Mouse (Mus musculus): ENCODE data around the gene A630095N17Rik. TPM values are rescaled to one million over a fixed set of nuclear protein-coding genes. Genes with fewer than 3 reads are reported as not detected.
A peak's percentile ranks its signal among the peaks of the same experiment; 100 is the strongest.

A630095N17Rik gene
- polyA plus RNA-seq, 1 experiment from 2014 or later = not detected

- 70% methylated on average over 4 of the region's 4 CpGs for WGBS
- no peak for DNase-seq (ENCODE audit: low spot score)
- peaks cover 11% of the 10 kb centered on the region for H3K4me1 ChIP-seq
- H3K9me3 ChIP-seq (replicated peaks) = no peaks in the 10 kb centered on the region
- no peak overlapping the region for H3K27ac ChIP-seq (replicated peaks)
- peaks cover 22% of the 10 kb centered on the region; the same call in 1 of the 2 replicates for H3K27me3 ChIP-seq (ENCODE audit: low read depth, poor library complexity, severe bottlenecking)
- H3K4me3 ChIP-seq = no peak overlapping the region
- no peaks in the 10 kb centered on the region for H3K36me3 ChIP-seq
Observed at GRCm38 (mm10) chr1:75231224-75231623, 678 bp downstream of the A630095N17Rik start.

DNA sequence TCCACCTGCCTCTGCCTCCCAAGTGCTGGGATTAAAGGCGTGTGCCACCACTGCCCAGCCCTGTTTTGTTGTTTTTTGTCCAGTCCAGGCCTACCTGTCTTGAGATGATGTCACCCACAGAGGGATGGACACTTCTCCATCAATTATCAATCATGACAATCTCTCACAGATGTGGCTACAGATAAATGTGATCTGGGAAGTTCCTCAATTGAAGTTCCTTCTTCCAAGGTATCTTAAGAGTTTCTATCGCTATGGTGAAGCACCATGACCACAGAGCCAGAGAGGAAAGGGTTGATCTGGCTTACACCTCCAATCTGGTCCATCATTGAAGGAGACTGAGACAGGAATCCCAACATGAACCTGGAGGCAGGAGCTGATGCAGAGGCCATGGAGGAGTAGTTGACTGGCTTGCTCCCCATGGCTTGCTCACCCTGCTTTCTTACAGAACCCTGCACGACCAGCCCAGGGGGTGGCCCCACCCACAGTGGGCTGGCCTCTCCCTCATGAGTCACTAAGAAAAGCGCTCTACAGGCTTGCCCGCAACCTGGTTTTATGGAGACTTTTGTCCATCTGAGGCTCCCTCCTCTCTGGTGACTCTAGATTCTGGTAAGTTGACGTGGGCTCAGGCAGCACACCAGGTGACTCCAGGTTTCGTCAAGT lies 1.4 kb downstream of the A630095N17Rik start:
- 73% methylated on average over 7 of the region's 7 CpGs for WGBS
- H3K27ac ChIP-seq (replicated peaks) = no peak overlapping the region
- H3K4me1 ChIP-seq = 0 out of 2 replicates have a peak, but pooled peaks cover 5% of the 10 kb centered on the region
- DNase-seq (ENCODE audit: low spot score) = no peak
- no peak overlapping the region for H3K4me3 ChIP-seq
- peaks cover 21% of the 10 kb centered on the region; the same call in 1 of the 2 replicates for H3K27me3 ChIP-seq (ENCODE audit: low read depth, poor library complexity, severe bottlenecking)
- H3K36me3 ChIP-seq = no peaks in the 10 kb centered on the region
- H3K9me3 ChIP-seq (replicated peaks) = no peaks in the 10 kb centered on the region

- no peak overlapping the region for H3K27ac ChIP-seq (replicated peaks)
- 78% methylated on average over 4 of the region's 4 CpGs for WGBS
Observed at GRCm38 (mm10) chr1:75229158-75229557, 2.7 kb downstream of the A630095N17Rik start.

DNA sequence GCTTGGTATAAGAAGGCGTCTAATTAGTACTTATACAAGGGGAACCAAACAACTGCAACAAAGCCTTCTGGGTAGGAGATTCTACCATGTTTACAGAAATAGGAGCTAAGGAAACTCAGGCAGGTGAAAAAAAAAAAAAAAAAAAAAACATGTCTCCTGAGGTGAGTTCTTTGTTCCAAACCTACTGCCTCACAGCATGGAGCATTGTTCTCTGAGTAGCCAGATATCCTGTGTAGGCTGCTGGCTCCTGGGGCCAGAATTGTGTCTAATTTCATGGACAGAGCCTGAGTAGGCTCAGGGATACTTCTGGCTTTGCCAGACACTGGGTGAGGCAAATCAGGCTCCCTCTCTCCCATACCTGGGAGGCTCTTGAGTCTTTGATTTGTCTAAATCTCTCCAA lies 4.2 kb downstream of the A630095N17Rik start:
- Histone ChIP-seq H3K27ac (replicated peaks) (no peak overlapping the region), H3K36me3 (no peaks in the 10 kb centered on the region), H3K4me1 (no peaks in the 10 kb centered on the region), H3K27me3 (ENCODE audit: low read depth, poor library complexity, severe bottlenecking) (peaks cover 13% of the 10 kb centered on the region), H3K9me3 (replicated peaks) (no peaks in the 10 kb centered on the region), H3K4me3 (no peak overlapping the region)
- 80% methylated on average over 1 of the region's 1 CpGs for WGBS
- no peak for DNase-seq (ENCODE audit: low spot score)

More at GRCm38 (mm10) chr1:75229158-75229557, 2.7 kb downstream of the A630095N17Rik start:
- H3K4me3 ChIP-seq = no peak overlapping the region
- H3K9me3 ChIP-seq (replicated peaks) = no peaks in the 10 kb centered on the region
- no peak for DNase-seq (ENCODE audit: low spot score)
- no peaks in the 10 kb centered on the region for H3K36me3 ChIP-seq
- no peaks in the 10 kb centered on the region for H3K4me1 ChIP-seq
- peaks cover 13% of the 10 kb centered on the region; the same call in 1 of the 2 replicates for H3K27me3 ChIP-seq (ENCODE audit: low read depth, poor library complexity, severe bottlenecking)

DNA sequence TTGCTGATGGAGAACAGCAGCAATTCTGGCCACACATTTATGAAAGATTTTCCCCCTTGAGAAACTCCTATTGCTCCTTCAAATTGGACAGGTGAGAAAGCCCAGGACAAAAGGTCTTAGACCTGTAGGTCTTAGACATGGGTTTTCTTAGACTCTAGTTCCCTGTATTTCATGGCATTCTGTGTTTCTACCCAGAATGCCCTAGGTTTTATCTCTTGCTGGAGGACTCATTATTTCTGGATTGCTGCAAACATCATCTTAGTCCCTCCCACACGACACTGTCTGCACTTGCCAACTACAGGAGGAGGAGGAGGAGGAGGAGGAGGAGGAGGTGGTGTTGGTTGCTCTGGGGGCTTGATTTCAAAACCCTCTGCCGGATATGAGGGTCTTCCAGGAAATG lies 5.8 kb downstream of the A630095N17Rik start:
- Histone ChIP-seq H3K36me3 (no peaks in the 10 kb centered on the region), H3K27ac (replicated peaks) (no peak overlapping the region), H3K4me3 (no peak overlapping the region), H3K27me3 (ENCODE audit: low read depth, poor library complexity, severe bottlenecking) (peaks cover 24% of the 10 kb centered on the region), H3K9me3 (replicated peaks) (no peaks in the 10 kb centered on the region), H3K4me1 (no peaks in the 10 kb centered on the region)
- WGBS = 75% methylated on average over 2 of the region's 2 CpGs
- DNase-seq (ENCODE audit: low spot score) = no peak

GRCm38 (mm10) chr1:75225473-75225872 lies 6.4 kb downstream of the A630095N17Rik start:
- WGBS = 71% methylated on average over 3 of the region's 3 CpGs
- no peak for DNase-seq (ENCODE audit: low spot score)
- H3K27me3 ChIP-seq (ENCODE audit: low read depth, poor library complexity, severe bottlenecking) = peaks cover 30% of the 10 kb centered on the region

GRCm38 (mm10) chr1:75223532-75223931 lies 8.4 kb downstream of the A630095N17Rik start:
- WGBS = 75% methylated on average over 6 of the region's 6 CpGs
- Histone ChIP-seq H3K9me3 (replicated peaks) (no peaks in the 10 kb centered on the region), H3K4me3 (no peak overlapping the region), H3K36me3 (no peaks in the 10 kb centered on the region), H3K27me3 (ENCODE audit: low read depth, poor library complexity, severe bottlenecking) (peaks cover 45% of the 10 kb centered on the region), H3K27ac (replicated peaks) (no peak overlapping the region), H3K4me1 (peaks cover 15% of the 10 kb centered on the region)
- DNase-seq (ENCODE audit: low spot score) = no peak

More at GRCm38 (mm10) chr1:75225473-75225872, 6.4 kb downstream of the A630095N17Rik start:
- no peaks in the 10 kb centered on the region for H3K9me3 ChIP-seq (replicated peaks)
- H3K4me1 ChIP-seq = no peaks in the 10 kb centered on the region
- H3K4me3 ChIP-seq = no peak overlapping the region
- no peak overlapping the region for H3K27ac ChIP-seq (replicated peaks)
- no peaks in the 10 kb centered on the region for H3K36me3 ChIP-seq

DNA sequence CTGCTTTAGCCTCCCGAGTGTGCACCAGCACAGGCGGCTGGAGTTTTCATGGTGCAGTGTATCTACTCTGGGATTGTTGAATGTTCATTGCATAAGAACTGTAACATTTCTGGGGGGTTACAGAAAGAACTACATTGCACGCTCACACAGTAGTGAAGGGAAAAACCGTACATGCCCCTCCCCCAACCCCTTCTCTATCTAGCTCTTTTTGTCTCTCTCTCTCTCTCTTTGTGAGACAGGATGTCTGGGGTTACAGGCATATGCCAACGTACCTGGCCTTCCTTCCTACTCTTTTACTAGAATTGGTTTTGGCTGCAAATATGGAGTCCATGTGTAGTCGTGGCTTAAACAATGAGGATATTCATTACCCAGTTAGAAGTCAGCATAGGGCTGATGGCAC lies 9.0 kb downstream of the A630095N17Rik start:
- Histone ChIP-seq H3K27ac (replicated peaks) (no peak overlapping the region), H3K36me3 (no peaks in the 10 kb centered on the region), H3K4me1 (peaks cover 21% of the 10 kb centered on the region), H3K27me3 (ENCODE audit: low read depth, poor library complexity, severe bottlenecking) (peaks cover 52% of the 10 kb centered on the region), H3K4me3 (no peak overlapping the region), H3K9me3 (replicated peaks) (no peaks in the 10 kb centered on the region)
- 85% methylated on average over 6 of the region's 6 CpGs for WGBS
- no peak for DNase-seq (ENCODE audit: low spot score)

DNA sequence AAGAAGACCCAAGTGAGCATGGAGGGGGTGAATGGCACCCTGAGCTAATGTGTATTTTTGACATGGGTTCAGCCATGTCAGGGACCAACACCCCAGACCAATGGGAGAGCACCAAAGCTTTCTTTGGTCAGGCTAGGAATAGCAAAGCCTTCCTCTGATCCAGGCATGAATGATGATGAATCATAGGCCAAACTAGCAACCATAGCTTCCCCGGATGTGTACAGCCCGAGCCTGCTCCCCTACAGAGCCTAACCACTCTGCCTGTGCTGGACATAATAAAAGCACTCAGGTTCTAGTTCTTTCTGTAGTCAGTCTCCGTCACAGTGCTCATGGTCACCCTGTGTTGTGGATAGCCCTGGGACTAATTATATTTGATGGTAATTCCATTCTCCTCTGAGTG lies 10.4 kb downstream of the A630095N17Rik start:
- no peak for DNase-seq (ENCODE audit: low spot score)
- no peak overlapping the region for H3K4me3 ChIP-seq
- no peak overlapping the region for H3K27ac ChIP-seq (replicated peaks)
- H3K4me1 ChIP-seq = peaks cover 22% of the 10 kb centered on the region
- no peaks in the 10 kb centered on the region for H3K9me3 ChIP-seq (replicated peaks)
- 77% methylated on average over 3 of the region's 3 CpGs for WGBS
- no peaks in the 10 kb centered on the region for H3K36me3 ChIP-seq
- H3K27me3 ChIP-seq (ENCODE audit: low read depth, poor library complexity, severe bottlenecking) = peaks cover 65% of the 10 kb centered on the region

DNA sequence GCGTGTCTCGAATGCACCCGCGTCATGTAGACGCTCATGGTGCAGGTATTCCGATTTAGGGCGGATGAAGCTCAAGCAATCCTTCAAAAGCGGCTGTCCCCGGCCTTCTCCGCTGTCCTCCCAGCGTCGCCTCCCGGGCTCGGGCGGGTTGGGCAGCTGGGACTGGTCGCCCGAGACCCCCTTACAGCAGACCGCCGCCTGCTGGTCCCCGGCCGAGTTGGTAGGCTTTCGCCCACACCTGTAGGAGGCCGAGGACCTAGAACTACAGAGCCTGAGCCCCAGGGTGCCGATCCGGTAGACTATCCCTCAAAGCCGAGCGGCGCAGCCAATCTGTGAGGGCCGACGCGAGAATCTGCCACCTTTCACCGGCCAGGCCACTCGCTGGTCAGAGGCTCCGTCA lies 12.4 kb downstream of the A630095N17Rik start, which contains the start of gene Tuba4a:
Tuba4a (minus strand) TSS at position 335 of the 400 bp plus-strand sequence.
- H3K27me3 ChIP-seq (ENCODE audit: low read depth, poor library complexity, severe bottlenecking) = peaks cover 79% of the 10 kb centered on the region
- DNase-seq (ENCODE audit: low spot score) = peak; percentile 56
- peaks cover 22% of the 10 kb centered on the region for H3K4me1 ChIP-seq
- H3K36me3 ChIP-seq = peaks cover 15% of the 10 kb centered on the region
- H3K27ac ChIP-seq (replicated peaks) = 0 out of 2 replicates have a peak within 1 kb of the TSS, but pooled peaks have one; percentile 17
- 2% methylated on average over 34 of the region's 34 CpGs for WGBS
- H3K4me3 ChIP-seq = peak within 1 kb of the TSS; percentile 66
- H3K9me3 ChIP-seq (replicated peaks) = no peaks in the 10 kb centered on the region

DNA sequence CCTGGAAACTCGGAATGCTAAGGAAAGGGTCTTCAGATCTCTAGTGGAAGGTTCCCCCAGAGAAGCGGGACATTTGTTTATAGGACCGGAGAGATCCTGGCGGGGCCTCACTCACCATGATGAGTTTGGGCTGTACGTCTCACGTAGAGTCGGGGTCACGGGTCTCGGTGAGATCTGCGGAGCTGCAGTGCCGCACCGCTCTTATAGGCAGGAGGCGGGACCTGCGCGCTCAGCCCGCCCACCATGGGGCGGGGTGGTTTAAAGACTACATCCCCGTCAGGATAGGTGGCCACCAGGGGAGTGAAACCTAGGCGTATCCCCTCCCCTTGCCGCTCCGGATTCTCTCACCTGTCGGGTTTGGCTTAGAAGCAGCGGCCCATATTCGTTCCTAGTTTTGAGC lies 12.8 kb downstream of the A630095N17Rik start:
- peak overlapping the region; percentile 66 for H3K4me3 ChIP-seq
- peaks cover 22% of the 10 kb centered on the region for H3K4me1 ChIP-seq
- no peaks in the 10 kb centered on the region for H3K9me3 ChIP-seq (replicated peaks)
- H3K27me3 ChIP-seq (ENCODE audit: low read depth, poor library complexity, severe bottlenecking) = peaks cover 79% of the 10 kb centered on the region
- H3K27ac ChIP-seq (replicated peaks) = 0 out of 2 replicates have a peak overlapping the region, but pooled peaks have one; percentile 9
- peaks cover 20% of the 10 kb centered on the region for H3K36me3 ChIP-seq
- 0% methylated on average over 24 of the region's 24 CpGs for WGBS
- DNase-seq (ENCODE audit: low spot score) = peak; percentile 64

DNA sequence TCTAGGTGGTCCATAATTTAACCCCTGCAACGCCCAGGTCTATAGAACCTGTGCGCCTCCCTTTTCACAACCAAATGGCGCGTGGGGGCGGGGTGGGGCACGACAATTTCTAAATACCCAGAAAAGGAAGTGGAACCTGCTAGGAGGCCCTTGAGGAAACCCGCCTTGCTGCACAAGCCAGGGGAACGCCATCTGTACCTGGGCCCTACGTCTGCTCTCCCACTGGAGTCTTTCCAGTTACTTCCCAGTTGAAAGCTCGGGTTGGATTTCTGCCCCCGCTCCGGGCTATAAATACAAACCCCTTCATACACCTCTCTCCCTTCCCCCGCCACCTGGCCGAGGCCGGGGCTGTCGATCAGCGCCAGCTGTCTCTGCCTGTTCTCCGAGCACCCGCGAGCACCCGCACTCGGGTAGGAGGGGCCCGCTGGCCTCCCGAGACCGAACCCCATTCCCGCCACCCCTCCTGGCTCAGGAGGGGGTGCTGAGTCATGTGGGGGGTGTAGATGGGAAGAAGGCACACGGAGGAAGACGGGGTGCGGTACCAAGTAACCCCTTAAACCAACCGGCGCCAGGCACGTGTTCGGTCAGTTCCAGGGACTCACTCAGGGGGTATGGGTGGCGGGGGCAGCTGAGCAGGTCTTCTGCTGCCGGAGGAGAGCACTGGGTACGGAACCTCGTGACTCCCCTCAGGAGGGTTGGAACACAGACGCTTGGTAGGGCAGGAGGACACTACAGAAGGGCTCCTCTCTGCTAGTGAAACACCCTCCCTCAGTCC lies 13.5 kb downstream of the A630095N17Rik start:
- peaks cover 79% of the 10 kb centered on the region for H3K27me3 ChIP-seq (ENCODE audit: low read depth, poor library complexity, severe bottlenecking)

GRCm38 (mm10) chr1:75217893-75218226 lies 14.0 kb downstream of the A630095N17Rik start:
- Histone ChIP-seq H3K9me3 (replicated peaks) (no peaks in the 10 kb centered on the region), H3K4me1 (peaks cover 25% of the 10 kb centered on the region), H3K27ac (replicated peaks) (no peak overlapping the region), H3K27me3 (ENCODE audit: low read depth, poor library complexity, severe bottlenecking) (peaks cover 76% of the 10 kb centered on the region), H3K4me3 (peak overlapping the region; percentile 66), H3K36me3 (peaks cover 32% of the 10 kb centered on the region)
- no peak for DNase-seq (ENCODE audit: low spot score)
- 7% methylated on average over 6 of the region's 6 CpGs for WGBS

More for the DNA sequence above, 13.5 kb downstream of the A630095N17Rik start:
- H3K27ac ChIP-seq (replicated peaks) = 0 out of 2 replicates have a peak overlapping the region, but pooled peaks have one; percentile 17
- 1% methylated on average over 38 of the region's 38 CpGs for WGBS
- no peaks in the 10 kb centered on the region for H3K9me3 ChIP-seq (replicated peaks)
- DNase-seq (ENCODE audit: low spot score) = peak; percentile 32
- peak overlapping the region; percentile 66 for H3K4me3 ChIP-seq
- peaks cover 22% of the 10 kb centered on the region for H3K4me1 ChIP-seq
- H3K36me3 ChIP-seq = peaks cover 27% of the 10 kb centered on the region
